Mouse (Mus musculus): ENCODE results near the gene Scyl1.

DNA sequence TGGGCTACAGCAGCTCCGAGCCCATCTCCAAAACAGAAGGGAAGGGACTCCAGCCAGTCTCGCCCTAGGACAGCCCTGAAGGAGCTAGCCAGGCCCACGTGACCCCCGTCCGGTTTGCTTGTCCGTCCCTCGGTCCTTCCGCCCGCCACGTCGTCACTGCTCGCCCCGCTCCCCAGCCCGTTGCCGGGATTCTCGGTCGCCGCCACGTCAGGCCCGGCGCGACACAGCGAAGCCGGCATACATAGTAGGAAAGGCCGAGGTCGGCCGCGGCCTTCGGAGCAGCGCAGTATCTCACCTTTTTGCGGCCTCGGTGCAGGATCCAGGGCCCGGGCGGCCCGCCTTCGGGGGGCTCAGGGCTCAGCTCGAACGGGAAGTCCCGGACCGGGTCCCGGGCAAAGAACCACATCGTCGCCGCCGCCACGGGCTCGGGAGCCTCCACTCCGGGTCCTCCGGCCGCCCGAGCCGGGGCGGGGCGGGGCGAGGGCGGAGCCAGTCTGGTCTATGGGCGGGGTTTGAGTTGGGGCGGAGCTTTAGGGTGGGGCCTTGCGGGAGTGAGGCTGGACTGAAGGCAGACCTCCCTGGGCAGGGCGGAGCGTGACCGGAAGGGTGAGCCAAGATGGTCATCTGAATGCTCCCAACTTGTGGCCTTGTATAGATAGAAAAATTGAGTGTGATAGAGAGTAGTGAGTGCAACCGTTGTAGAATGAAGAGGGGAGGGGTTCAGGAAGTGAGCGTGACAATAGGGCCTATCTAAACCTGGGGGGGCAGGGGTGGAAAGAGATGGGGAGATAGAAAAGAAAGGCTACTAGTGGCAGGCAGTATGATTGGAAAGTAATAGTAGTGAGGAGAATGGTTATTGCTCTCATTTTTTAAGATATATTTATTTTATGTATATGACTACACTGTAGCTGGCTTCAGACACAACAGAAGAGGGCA lies at the start of gene Scyl1:
- TF ChIP-seq CTCF (IDR thresholded peaks at IDR 0.05) (no peak), EP300 (IDR thresholded peaks at IDR 0.05) (no peak)
